Mouse (Mus musculus) liver, embryonic 14.5 days (tissue): ENCODE measurements around the gene Mfsd7a. TPM values are rescaled to one million over a fixed set of nuclear protein-coding genes. Genes with fewer than 3 reads are reported as not detected.
A peak's percentile ranks its signal among the peaks of the same experiment; 100 is the strongest.

ENCODE experiments used
- ATAC-seq: fragments of 200-750 bp; cut with Nextera tagmentation; 2 replicates; pipeline ENCODE4 v1.8.0; 2017; ENCODE audit warnings: moderate number of reproducible peaks, mild to moderate bottlenecking, moderate library complexity; ENCODE audit not compliant: insufficient read depth
- DNase-seq, 3 experiments: peaks; one replicate each; pipeline ENCODE4 v3.0.0-alpha.2; 2012 to 2013; ENCODE audit warnings: low read depth in 3 of 3, low spot score in 3 of 3
- H3K27ac ChIP-seq: fragments of 300-500 bp; sonication (generic); 2 replicates; pipeline ENCODE4 v1.5.1; 2014; ENCODE audit warnings: moderate library complexity, mild to moderate bottlenecking, control low read depth, inconsistent platforms
- H3K27me3 ChIP-seq: fragments of 300-500 bp; sonication (generic); 2 replicates; pipeline ENCODE4 v1.6.1; 2014; ENCODE audit warnings: mild to moderate bottlenecking, low read length, moderate library complexity; ENCODE audit not compliant: control insufficient read depth, insufficient read depth
- H3K36me3 ChIP-seq: fragments of 300-500 bp; sonication (generic); replicated peaks from 2 replicates; pipeline ENCODE4 v1.6.1; 2014; ENCODE audit warnings: low read depth; ENCODE audit not compliant: control insufficient read depth, insufficient read depth
- H3K4me1 ChIP-seq, 2 experiments: fragments of 200-500 bp in 1 of 2; fragments of 300-500 bp in 1 of 2; sonication (generic) in 1 of 2; replicated peaks; 2 replicates each; pipeline ENCODE4 v1.6.1; 2012 to 2014; ENCODE audit warnings: antibody characterized with exemption in 1 of 2, inconsistent platforms in 1 of 2, low read length in 1 of 2; ENCODE audit not compliant: control insufficient read depth in 2 of 2, insufficient read depth in 2 of 2
- H3K4me2 ChIP-seq: fragments of 300-500 bp; sonication (generic); 2 replicates; pipeline ENCODE4 v1.6.1; 2014; ENCODE audit warnings: low read depth, mild to moderate bottlenecking, control low read depth, moderate library complexity
- H3K4me3 ChIP-seq, 2 experiments: fragments of 200-500 bp in 1 of 2; fragments of 300-500 bp in 1 of 2; sonication (generic) in 1 of 2; 2 replicates each; pipeline ENCODE4 v1.5.1; 2012 to 2014; ENCODE audit warnings: low read depth in 2 of 2, low read length in 2 of 2, mild to moderate bottlenecking in 2 of 2, control low read depth in 1 of 2, inconsistent platforms in 1 of 2, moderate library complexity in 1 of 2; ENCODE audit not compliant: insufficient read depth in 1 of 2
- H3K9ac ChIP-seq: fragments of 300-500 bp; sonication (generic); replicated peaks from 2 replicates; pipeline ENCODE4 v1.6.1; 2014; ENCODE audit warnings: mild to moderate bottlenecking, control low read depth, moderate library complexity
- H3K9me3 ChIP-seq: fragments of 300-500 bp; sonication (generic); 2 replicates; pipeline ENCODE4 v1.6.1; 2016; ENCODE audit warnings: low read length, mixed read lengths; ENCODE audit not compliant: control insufficient read depth
- CTCF ChIP-seq: IDR thresholded peaks from 2 replicates; pipeline ENCODE4 v1.5.1; 2016; ENCODE audit warnings: antibody characterized with exemption, low read depth, control low read depth
- EP300 ChIP-seq: IDR thresholded peaks from 2 replicates; pipeline ENCODE4 v1.6.1; 2016; ENCODE audit warnings: antibody characterized with exemption, low read depth
- WGBS: fragments of 180-500 bp; shearing (Covaris S2); extraction: QIAGEN DNeasy Blood & Tissue Kit; methylation state at CpG from one replicate; pipeline ENCODE4 v1.1.7; 2014; ENCODE audit not compliant: insufficient replicate concordance; 5-methylcytosine and 5-hydroxymethylcytosine counted together
- polyA plus RNA-seq, 2 experiments: library from polyadenylated mRNA; depleted of rRNA in 1 of 2; stranded (reverse) in 1 of 2; unstranded in 1 of 2; fragments of >200 nt; fragmentation: Nextera tagmentation in 1 of 2; extraction: Ambion mirVana in 1 of 2; gene quantifications; 2 replicates each; pipeline versions ENCODE4 v1.2.1 to v1.2.3; 2012 to 2014

Gene Mfsd7a
- polyA plus RNA-seq, 2 experiments = 0.09 to 0.32 TPM

DNA sequence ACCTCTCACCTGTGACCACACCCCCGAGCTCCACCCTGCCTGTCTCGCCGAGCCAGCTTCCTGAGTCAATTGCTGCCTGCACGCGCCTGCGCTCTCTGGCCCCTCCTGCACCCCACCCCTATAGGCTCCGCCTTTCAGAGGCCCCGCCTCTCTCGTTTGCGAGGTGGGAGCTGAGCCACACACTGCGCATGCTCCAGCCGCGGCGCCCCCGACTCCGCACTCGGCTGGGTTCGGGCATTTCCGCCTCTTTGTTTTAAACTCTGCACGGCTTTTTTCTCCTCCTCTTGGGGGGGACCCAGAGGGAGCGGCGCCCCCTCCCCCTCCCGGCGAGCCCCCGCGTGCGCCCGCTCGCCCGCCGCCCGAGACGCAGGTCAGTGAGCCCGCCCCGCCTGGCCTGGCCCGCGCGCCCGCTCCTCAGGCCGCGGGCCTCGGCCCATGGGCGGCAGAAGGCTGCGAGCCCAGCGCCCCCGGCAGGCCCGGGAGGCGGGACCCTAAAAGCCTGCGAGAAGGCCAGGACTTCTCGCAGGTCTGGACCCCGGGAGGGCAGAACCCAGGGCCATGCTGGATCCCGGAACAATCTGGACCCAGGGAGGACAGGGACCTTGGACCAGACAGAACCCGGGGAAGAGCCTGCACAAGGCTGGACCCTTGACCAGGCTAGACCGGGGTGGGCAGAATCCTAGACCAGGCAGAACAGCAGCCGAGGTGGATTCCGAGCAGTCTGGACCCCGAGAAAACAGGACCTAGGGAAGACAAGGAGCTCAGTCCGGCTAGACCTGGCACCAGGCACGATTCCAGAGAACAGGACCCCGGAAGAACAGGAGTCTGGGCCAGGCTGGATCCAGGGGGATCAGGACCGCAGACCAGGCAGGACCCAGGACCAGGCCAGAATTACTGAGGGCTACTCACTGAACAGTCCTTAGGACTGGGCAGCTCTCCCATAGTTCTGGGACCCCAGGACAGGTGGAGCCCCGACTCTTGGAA lies 12.7 kb upstream of the Mfsd7a start, which contains the start of gene Pcgf3:
TSS of gene Pcgf3 (plus strand) at position 151 of the 984 bp plus-strand sequence.
- no peaks in the 10 kb centered on the region for H3K36me3 ChIP-seq
- TF ChIP-seq CTCF = no peak
- TF ChIP-seq EP300 = no peak
- peak; percentile 93 for ATAC-seq
- peak within 1 kb of the TSS; percentile 87 to 94 for H3K4me3 ChIP-seq
- peak; percentile 87 to 91 (median 87) for DNase-seq
- peaks cover 3% of the 10 kb centered on the region; the same call in 1 of the 2 replicates for H3K27me3 ChIP-seq
- peak within 1 kb of the TSS; percentile 98 for H3K9ac ChIP-seq
- peak within 1 kb of the TSS; percentile 59 for H3K27ac ChIP-seq
- peaks cover 36 to 43% of the 10 kb centered on the region in 2 experiments for H3K4me1 ChIP-seq
- H3K9me3 ChIP-seq = no peaks in the 10 kb centered on the region
- 2% methylated on average over 62 of the region's 62 CpGs for WGBS
- H3K4me2 ChIP-seq = peak within 1 kb of the TSS; percentile 87

- Histone ChIP-seq H3K4me3 (peak overlapping the region; percentile 67 to 87), H3K36me3 (no peaks in the 10 kb centered on the region), H3K9me3 (no peaks in the 10 kb centered on the region), H3K27me3 (peaks cover 3% of the 10 kb centered on the region; the same call in 1 of the 2 replicates), H3K4me2 (peak overlapping the region; percentile 87), H3K27ac (no peak overlapping the region), H3K9ac (peak overlapping the region; percentile 42), H3K4me1 (peaks cover 27 to 34% of the 10 kb centered on the region in 2 experiments)
- 39% methylated on average over 6 of the region's 6 CpGs for WGBS
- ATAC-seq = no peak
- TF ChIP-seq EP300 (no peak), CTCF (no peak)
- DNase-seq = no peak
Observed at GRCm38 (mm10) chr5:108460461-108460860, 11.8 kb upstream of the Mfsd7a start.

GRCm38 (mm10) chr5:108458706-108459105 lies 10.0 kb upstream of the Mfsd7a start:
- H3K4me2 ChIP-seq = no peak overlapping the region
- no peak overlapping the region for H3K4me3 ChIP-seq
- WGBS = 59% methylated on average over 2 of the region's 2 CpGs
- ATAC-seq (no peak), DNase-seq (no peak)
- H3K4me1 ChIP-seq = peaks cover 14 to 24% of the 10 kb centered on the region in 2 experiments
- H3K36me3 ChIP-seq = no peaks in the 10 kb centered on the region
- TF ChIP-seq EP300 = no peak
- TF ChIP-seq CTCF = no peak
- H3K27me3 ChIP-seq = peaks cover 3% of the 10 kb centered on the region; the same call in 1 of the 2 replicates
- no peak overlapping the region for H3K9ac ChIP-seq
- no peak overlapping the region for H3K27ac ChIP-seq
- no peaks in the 10 kb centered on the region for H3K9me3 ChIP-seq

DNA sequence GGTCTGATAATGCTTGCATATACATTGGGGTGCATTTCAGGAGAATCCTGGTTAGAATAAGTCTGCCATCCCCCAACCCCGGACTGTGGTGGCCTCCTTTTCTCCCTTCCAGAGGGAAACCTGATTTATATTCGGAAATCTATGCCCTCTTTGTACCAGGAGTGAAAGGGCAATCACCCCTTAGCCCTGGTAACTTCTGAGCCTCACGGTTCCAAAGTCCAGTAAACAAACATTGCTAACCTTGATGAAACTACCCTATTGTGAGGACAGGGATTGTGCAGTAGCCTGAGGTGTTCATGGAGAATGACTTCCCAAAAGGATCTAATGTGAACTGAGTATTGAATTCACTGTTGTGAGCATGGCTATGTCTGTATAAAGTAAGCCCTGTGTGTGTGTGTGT lies 5.4 kb upstream of the Mfsd7a start:
- TF ChIP-seq CTCF (no peak), EP300 (no peak)
- H3K36me3 ChIP-seq = no peaks in the 10 kb centered on the region
- DNase-seq (no peak), ATAC-seq (no peak)
- 41% methylated on average over 3 of the region's 3 CpGs for WGBS
- peaks cover 3% of the 10 kb centered on the region; the same call in 1 of the 2 replicates for H3K27me3 ChIP-seq
- no peak overlapping the region for H3K27ac ChIP-seq
- no peak overlapping the region for H3K4me2 ChIP-seq
- no peak overlapping the region for H3K4me3 ChIP-seq
- no peaks in the 10 kb centered on the region for H3K9me3 ChIP-seq
- no peak overlapping the region for H3K9ac ChIP-seq
- H3K4me1 ChIP-seq = peaks cover 3 to 8% of the 10 kb centered on the region in 2 experiments; a peak in 3 of 4 replicates

DNA sequence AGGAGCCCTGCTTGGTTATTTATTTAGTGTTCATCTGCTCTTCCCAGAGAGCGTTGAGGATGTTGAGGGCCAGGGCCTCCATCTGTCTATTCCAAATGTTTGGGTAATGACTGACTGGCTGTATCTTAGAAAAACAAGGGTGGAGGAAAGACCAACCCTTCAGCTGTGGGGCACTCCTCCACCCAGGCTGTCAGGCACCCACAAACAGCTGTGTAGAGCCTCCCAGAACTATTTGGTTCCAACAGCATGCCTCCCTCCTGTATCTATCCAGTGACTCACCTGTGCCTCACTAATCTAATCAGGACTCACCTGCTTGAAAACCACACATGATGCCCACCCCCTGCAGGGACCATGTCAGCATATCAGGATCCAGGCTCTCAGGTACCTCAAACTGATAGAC lies 3.7 kb upstream of the Mfsd7a start:
- H3K4me2 ChIP-seq = no peak overlapping the region
- H3K4me1 ChIP-seq = peaks cover 8 to 16% of the 10 kb centered on the region in 2 experiments; a peak in 3 of 4 replicates
- no peak overlapping the region for H3K9ac ChIP-seq
- no peak overlapping the region for H3K4me3 ChIP-seq
- WGBS = 42% methylated on average over 1 of the region's 1 CpGs
- H3K27ac ChIP-seq = no peak overlapping the region
- ATAC-seq (no peak), DNase-seq (no peak)
- TF ChIP-seq EP300 (no peak), CTCF (no peak)
- no peaks in the 10 kb centered on the region for H3K27me3 ChIP-seq
- H3K9me3 ChIP-seq = no peaks in the 10 kb centered on the region
- no peaks in the 10 kb centered on the region for H3K36me3 ChIP-seq
